Mouse (Mus musculus): ENCODE results near the gene Inha. TPM values are rescaled to one million over a fixed set of nuclear protein-coding genes. Genes with fewer than 3 reads are reported as not detected.

The Inha gene
- total RNA-seq, 2 experiments from 2014 or later = 21.8 to 34.7 TPM

DNA sequence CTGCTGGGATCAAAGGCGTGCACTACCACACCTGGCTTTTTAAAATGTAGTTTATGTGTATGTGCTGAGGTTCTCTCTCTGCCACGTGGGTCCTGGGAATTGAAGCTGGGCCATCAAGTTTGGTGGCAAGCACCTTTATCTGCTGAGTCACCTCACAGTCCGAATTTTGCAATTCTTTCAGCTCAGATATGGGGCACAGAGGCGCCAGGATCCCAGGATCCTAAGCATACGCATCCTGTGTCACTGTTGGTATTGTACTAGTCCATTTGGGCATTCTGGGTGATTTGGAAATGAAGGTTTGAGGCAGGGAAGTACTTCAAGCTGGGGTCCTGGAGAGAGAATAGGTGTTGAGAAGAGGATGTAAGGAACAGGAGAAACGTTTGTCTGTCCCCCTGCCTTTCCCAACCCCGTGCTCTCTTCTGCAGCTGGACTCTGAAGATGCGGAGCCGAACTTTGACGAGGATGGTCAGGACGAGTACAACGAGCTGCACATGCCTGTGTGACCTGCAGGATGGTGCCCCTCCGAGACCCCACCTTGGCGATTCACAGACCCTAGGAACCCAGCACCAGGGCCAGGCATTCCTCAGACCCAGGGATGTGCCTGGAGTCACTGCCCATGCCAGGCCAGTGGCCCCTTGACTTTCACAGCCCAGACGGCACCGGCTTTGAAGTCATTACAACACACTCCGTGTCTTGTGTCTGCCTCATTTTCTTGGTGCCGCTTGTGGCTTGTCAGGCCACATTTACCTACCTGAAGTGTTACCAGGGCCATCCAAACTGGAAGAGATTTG lies 51.7 kb downstream of the Inha start:
- DNase-seq = peak; percentile 48 to 57

- DNase-seq = peak; percentile 94 to 95
Measured at GRCm38 (mm10) chr1:75559212-75559925, 52.5 kb downstream of the Inha start.

Other genes starting within 250 kb of the Inha start
- 10 to 100 TPM; 38.2 to 54.2 TPM for gene Ptprn, start 242.6 kb upstream of the Inha start, total RNA-seq (2021)
- 100 to 1,000 TPM in 1 of 2 experiments, 10 to 100 TPM in 1; 90.7 to 118 TPM for gene Resp18, start 228.7 kb upstream of the Inha start, total RNA-seq (2021)
- gene Dnpep, start 189.1 kb upstream of the Inha start, total RNA-seq (2021) = 100 to 1,000 TPM in 1 of 2 experiments, 10 to 100 TPM in 1; 88.1 to 112 TPM
- 10 to 100 TPM; 18.6 to 19.5 TPM for gene Des, start 146.7 kb upstream of the Inha start, total RNA-seq (2021)
- gene Speg, start 131.8 kb upstream of the Inha start, total RNA-seq (2021) = 10 to 100 TPM in 1 of 2 experiments, 1 to 10 TPM in 1; 9.8 to 10.8 TPM
- gene Gmppa, start 71.1 kb upstream of the Inha start, total RNA-seq (2021) = 10 to 100 TPM; 58.7 to 72.1 TPM
- gene Asic4, start 56.6 kb upstream of the Inha start, total RNA-seq (2021) = 1 to 10 TPM; 3.1 to 4.8 TPM
- gene Chpf, start 27.8 kb upstream of the Inha start, total RNA-seq (2021) = 10 to 100 TPM; 55.3 to 63.1 TPM
- 1 to 10 TPM; 2.6 to 4.1 TPM for gene Tmem198, start 27.5 kb upstream of the Inha start, total RNA-seq (2021)
- gene Obsl1, start 625 bp upstream of the Inha start, total RNA-seq (2021) = 10 to 100 TPM; 59.8 to 67.4 TPM
- 10 to 100 TPM; 16.6 to 20.6 TPM for gene Stk11ip, start 14.5 kb downstream of the Inha start, total RNA-seq (2021)
- 100 to 1,000 TPM in 1 of 2 experiments, 10 to 100 TPM in 1; 99.2 to 120 TPM for gene Slc4a3, start 39.2 kb downstream of the Inha start, total RNA-seq (2021)

Data from adrenal gland, postnatal 36 days (tissue).